Mouse (Mus musculus) G1E (cell line): ENCODE results near the gene Arf6.

Source experiments
- CTCF ChIP-seq: IDR thresholded peaks from 2 replicates; pipeline ENCODE4 v1.5.1; 2012; ENCODE audit warnings: low read depth, low read length, inconsistent platforms, mixed read lengths
- TAL1 ChIP-seq: conservative IDR thresholded peaks from 2 replicates; pipeline ENCODE4 v1.6.1; 2012; ENCODE audit warnings: low read depth, low read length, inconsistent platforms, mixed read lengths

DNA sequence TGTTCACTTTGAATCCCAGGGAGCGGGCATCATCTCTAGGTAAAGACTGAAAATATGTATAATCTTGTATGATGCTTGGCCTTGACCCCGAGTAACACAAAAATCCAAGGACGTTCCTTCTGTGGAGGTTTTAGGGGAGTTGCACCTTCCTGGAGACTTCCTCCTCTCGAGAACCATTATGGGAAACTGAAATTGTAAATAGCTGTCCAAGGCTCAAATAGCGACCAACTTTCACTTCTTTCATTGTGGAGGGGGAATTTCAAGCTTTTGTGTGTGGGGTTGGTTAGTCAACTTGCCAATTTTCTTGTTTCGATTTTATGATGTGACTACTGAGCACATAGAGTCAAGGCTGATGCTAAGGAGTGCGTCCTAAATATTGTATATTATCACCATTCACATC, 6.2 kb upstream of the Arf6 start:
- TF ChIP-seq CTCF (no peak), TAL1 (no peak)
